Mouse (Mus musculus): ENCODE data around the gene Lmntd1.

DNA sequence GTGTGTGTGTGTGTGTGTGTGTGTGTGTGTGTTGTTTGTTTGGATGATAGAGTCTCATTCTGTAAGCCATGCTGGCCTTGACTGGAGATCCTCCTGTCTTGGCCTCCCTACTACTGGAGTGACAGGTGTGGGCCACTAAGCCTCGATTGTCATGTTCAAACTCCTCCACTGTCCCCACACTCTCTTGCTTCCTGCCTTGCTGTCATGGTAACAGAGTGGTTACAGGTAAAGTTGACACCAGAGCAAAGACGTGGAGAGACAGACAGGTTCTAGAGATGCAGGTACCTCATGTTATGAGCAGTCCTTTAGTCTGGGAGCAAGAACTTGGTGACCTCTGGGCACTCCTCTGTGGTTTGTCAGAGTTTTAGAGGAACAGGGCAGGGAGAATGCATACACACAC is 239.7 kb downstream of the Lmntd1 start:
- TF ChIP-seq CTCF (IDR thresholded peaks at IDR 0.05; ENCODE audit: extremely low read depth, insufficient read length, insufficient replicate concordance, low read depth, low read length) (no peak), POLR2A (IDR thresholded peaks at IDR 0.05; ENCODE audit: low read depth, low read length) (no peak)

Data from small intestine, adult 2 months (tissue).